Mouse (Mus musculus) neutrophil, adult 5-6 weeks (primary cell): Measurements from ENCODE around the gene Clec2i. TPM values are rescaled to one million over a fixed set of nuclear protein-coding genes. Genes with fewer than 3 reads are reported as not detected.

Experiments
- ATAC-seq: fragments of 151-379, 151-347 bp; 2 replicates; pipeline ENCODE4 v1.8.0; 2017; ENCODE audit warnings: mild to moderate bottlenecking, moderate TSS enrichment; ENCODE audit not compliant: insufficient number of reproducible peaks, poor library complexity, low FRiP score, severe bottlenecking; ENCODE audit errors: extremely low read depth
- total RNA-seq: library from RNA; stranded (forward); fragments of 200-1000 nt; gene quantifications from 2 replicates; pipeline ENCODE4 v1.2.3, GENCODE M21; 2017

Gene Clec2i
- total RNA-seq, 1 experiment from 2014 or later: 148 TPM

DNA sequence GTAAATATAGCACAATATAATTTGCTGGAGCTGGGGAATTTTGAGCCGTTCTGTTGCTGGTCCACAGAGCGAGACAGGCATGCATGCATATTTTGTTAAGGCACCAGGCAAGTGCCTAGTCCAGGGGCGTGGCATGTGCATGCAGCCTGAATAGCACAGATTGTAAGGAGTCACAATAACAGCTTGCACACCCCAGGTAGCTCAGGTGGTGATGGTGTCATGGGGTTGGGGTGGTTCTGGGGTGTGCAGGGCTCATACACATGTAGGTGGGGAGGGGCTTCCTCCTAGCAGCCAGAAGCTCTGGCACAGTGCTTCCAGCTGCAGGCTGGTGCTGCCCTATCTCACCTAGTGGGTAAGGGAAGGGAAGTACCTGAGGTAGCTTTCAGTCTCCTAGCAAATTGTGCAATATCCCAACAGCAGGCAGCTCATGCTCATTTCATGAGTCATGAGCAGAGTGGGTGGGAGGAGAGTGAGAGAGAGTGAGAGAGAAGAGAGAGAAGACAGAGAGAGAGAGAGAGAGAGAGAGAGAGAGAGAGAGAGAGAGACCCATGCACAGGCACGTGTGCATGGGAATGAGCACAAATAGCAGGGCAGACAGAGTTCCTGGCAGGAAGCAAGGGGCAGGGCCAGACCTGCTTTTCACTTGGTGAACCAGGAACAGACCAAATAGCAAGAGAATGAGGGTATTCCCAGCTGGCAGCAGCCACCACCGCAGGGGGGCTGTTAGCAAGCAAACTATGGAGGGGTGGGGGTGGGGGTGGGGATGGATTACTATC is 54.4 kb downstream of the Clec2i start:
- no peak for ATAC-seq

DNA sequence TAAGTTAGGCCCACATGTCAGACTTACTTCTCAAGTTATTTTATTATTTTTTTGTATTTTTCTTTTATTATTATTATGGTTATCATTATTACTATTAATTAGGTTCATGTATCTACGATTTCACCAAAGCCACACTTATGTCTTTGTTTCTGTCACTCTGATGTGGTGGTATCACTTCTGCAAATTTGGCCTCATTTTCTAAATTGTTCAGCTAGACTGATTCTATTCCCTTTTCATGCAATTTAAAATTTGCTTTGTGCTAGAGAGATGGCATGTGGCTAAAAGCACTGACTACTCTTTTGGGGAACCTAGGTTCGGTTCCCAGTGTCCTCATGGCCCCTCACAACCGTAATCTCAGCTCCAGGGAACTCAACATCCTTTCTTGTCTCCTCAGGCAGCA is 58.2 kb downstream of the Clec2i start:
- ATAC-seq: 0 out of 2 replicates have a peak, but pooled peaks have one; percentile 23

Other genes with a start within 250 kb of the Clec2i start
- gene Clec2h, start 225.2 kb upstream of the Clec2i start, total RNA-seq: not detected in 2 replicates
- gene Klrb1, start 164.5 kb upstream of the Clec2i start, total RNA-seq: 0.61 and 0.93 TPM in 2 replicates
- 2.4 and 3.2 TPM in 2 replicates for gene Klrb1c, start 98.4 kb upstream of the Clec2i start, total RNA-seq
- gene Gm44511, start 61.3 kb upstream of the Clec2i start, total RNA-seq: 2.9 TPM in 1 of 2 replicates, not detected in the other
- 0.37 and 1.5 TPM in 2 replicates for gene Klrb1b, start 61.3 kb upstream of the Clec2i start, total RNA-seq
- gene BC035044, start 3.5 kb downstream of the Clec2i start, total RNA-seq: 20.4 and 25.3 TPM in 2 replicates
- gene Clec2g, start 46.8 kb downstream of the Clec2i start, total RNA-seq: 2.9 TPM in 1 of 2 replicates, not detected in the other
- gene Klrb1f, start 158.3 kb downstream of the Clec2i start, total RNA-seq: 0.86 and 1.2 TPM in 2 replicates
- gene Clec2e, start 213.3 kb downstream of the Clec2i start, total RNA-seq: 0.23 and 0.25 TPM in 2 replicates